Mouse (Mus musculus) sigmoid colon, adult 10 weeks (tissue): ENCODE measurements around the gene Hist1h4j. TPM values are rescaled to one million over a fixed set of nuclear protein-coding genes. Genes with fewer than 3 reads are reported as not detected.

Source experiments
- polyA plus RNA-seq: library from polyadenylated mRNA; stranded (reverse); fragments of 350-450 nt; fragmentation: Illumina TruSeq; extraction: RNeasy Lipid Tissue Mini Kit (QIAGEN cat#74804); gene quantifications from one replicate; pipeline ENCODE4 v1.2.3, GENCODE M21; 2014; ENCODE audit warnings: low read depth, low replicate concordance

Hist1h4j gene
- polyA plus RNA-seq, result 4.2 TPM

DNA sequence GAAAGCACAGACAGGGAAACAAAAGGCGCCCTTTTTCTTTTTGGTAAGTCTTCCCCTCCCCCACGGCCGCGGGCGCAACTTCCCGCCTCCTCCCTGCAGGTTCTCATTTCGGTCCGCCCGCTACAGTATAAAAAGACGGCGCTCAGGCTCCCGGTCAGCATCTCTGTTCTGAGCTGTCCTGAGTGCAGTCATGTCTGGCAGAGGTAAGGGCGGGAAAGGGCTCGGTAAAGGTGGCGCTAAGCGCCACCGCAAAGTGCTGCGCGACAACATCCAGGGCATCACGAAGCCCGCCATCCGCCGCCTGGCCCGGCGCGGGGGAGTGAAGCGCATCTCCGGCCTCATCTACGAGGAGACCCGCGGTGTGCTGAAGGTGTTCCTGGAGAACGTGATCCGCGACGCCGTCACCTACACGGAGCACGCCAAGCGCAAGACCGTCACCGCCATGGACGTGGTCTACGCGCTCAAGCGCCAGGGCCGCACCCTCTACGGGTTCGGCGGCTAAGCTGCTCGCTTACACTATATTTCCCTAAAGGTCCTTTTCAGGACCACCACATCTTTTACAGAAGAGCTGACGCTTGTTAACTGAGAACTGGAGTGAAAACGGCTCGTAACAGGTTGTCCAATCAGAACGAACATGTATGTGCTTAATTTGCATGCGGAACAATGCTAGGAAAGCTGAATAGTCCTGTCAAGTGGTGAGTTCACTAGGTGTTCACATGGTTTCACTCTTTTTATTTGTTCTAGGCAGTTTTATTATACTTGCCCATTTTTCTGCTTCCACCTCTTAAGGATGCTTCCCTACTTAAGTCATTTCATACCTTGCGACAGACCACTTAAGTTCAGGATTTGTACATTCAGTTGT is at the start of gene Hist1h4j:
Gene Hist1h4j, plus strand, starts transcription at position 159 of the 862 bp plus-strand sequence.

GRCm38 (mm10) chr13:21697811-21698210 is 37.1 kb upstream of the Hist1h4j start, which contains the start of gene Olfr1359:
Olfr1359 (plus strand) TSS chr13:21698111.

GRCm38 (mm10) chr13:21715864-21716539 is 18.9 kb upstream of the Hist1h4j start, which contains the start of the genes Hist1h2bl and Hist1h2ai:
Hist1h2bl (minus strand) TSS chr13:21716143.
Hist1h2ai (plus strand) TSS chr13:21716422.

GRCm38 (mm10) chr13:21717397-21718357 is 17.2 kb upstream of the Hist1h4j start, which contains the start of gene Hist1h3h:
Hist1h3h (plus strand) TSS chr13:21717659.

DNA sequence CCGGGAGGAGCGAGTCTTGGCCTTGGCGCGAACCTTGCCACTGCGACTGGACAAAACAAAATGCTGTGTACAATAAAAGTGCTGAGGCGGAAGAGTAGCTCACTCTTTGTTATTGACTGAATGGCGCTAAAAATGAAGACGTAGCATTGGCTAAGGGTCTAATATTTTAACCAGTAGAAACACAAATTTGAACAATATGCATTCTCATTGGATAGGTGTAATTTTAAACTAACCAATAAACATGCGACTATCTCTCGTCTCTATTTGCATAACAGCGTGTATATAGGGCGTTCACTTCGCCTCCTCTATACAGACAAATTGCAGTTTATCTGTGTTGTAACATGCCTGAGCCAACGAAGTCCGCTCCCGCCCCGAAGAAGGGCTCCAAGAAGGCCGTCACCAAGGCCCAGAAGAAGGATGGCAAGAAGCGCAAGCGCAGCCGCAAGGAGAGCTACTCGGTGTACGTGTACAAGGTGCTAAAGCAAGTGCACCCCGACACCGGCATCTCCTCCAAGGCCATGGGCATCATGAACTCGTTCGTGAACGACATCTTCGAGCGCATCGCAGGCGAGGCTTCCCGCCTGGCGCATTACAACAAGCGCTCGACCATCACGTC is 13.0 kb upstream of the Hist1h4j start, which contains the start of gene Hist1h2bm:
Gene Hist1h2bm, plus strand, starts transcription at position 288 of the 616 bp plus-strand sequence.

GRCm38 (mm10) chr13:21750159-21751017 is 15.5 kb downstream of the Hist1h4j start, which contains the start of gene Hist1h4k:
Hist1h4k (minus strand) TSS chr13:21750505.

GRCm38 (mm10) chr13:21753524-21754285 is 18.8 kb downstream of the Hist1h4j start, which contains the start of the genes Hist1h2ak and Hist1h2bn:
Hist1h2ak (minus strand) TSS chr13:21753827.
Hist1h2bn (plus strand) TSS chr13:21754123.

GRCm38 (mm10) chr13:21779767-21780731 is 45.2 kb downstream of the Hist1h4j start, which contains the start of gene Hist1h1b:
Hist1h1b (minus strand) TSS chr13:21780625.

GRCm38 (mm10) chr13:21783255-21783617 is 48.4 kb downstream of the Hist1h4j start, which contains the start of gene Hist1h3i:
Hist1h3i (minus strand) TSS chr13:21783370.

Other genes starting within 250 kb of the Hist1h4j start
- gene AK157302, start 239.8 kb upstream of the Hist1h4j start, polyA plus RNA-seq, result 4.5 TPM
- gene Gm11273, start 233.6 kb upstream of the Hist1h4j start, polyA plus RNA-seq, result not detected
- gene Zkscan8, start 203.9 kb upstream of the Hist1h4j start, polyA plus RNA-seq, result 33.2 TPM
- gene Olfr1366, start 192.3 kb upstream of the Hist1h4j start, polyA plus RNA-seq, result not detected
- gene Olfr1535, start 175.2 kb upstream of the Hist1h4j start, polyA plus RNA-seq, result not detected
- gene Olfr1364, start 153.3 kb upstream of the Hist1h4j start, polyA plus RNA-seq, result not detected
- gene Olfr1362, start 121.0 kb upstream of the Hist1h4j start, polyA plus RNA-seq, result not detected
- gene Olfr11, start 92.5 kb upstream of the Hist1h4j start, polyA plus RNA-seq, result not detected
- not detected for gene Olfr1361, start 71.7 kb upstream of the Hist1h4j start, polyA plus RNA-seq
- not detected for gene Olfr1360, start 57.7 kb upstream of the Hist1h4j start, polyA plus RNA-seq
- gene Olfr1359, start 37.0 kb upstream of the Hist1h4j start, polyA plus RNA-seq, result not detected
- not detected for gene Hist1h2bl, start 18.9 kb upstream of the Hist1h4j start, polyA plus RNA-seq
- gene Hist1h2ai, start 18.6 kb upstream of the Hist1h4j start, polyA plus RNA-seq, result not detected
- not detected for gene Hist1h3h, start 17.4 kb upstream of the Hist1h4j start, polyA plus RNA-seq
- gene Hist1h2bm, start 13.0 kb upstream of the Hist1h4j start, polyA plus RNA-seq, result not detected
- not detected for gene Hist1h4k, start 15.4 kb downstream of the Hist1h4j start, polyA plus RNA-seq
- not detected for gene Hist1h2ak, start 18.8 kb downstream of the Hist1h4j start, polyA plus RNA-seq
- gene Hist1h2bn, start 19.1 kb downstream of the Hist1h4j start, polyA plus RNA-seq, result not detected
- not detected for gene Hist1h1b, start 45.6 kb downstream of the Hist1h4j start, polyA plus RNA-seq
- not detected for gene Hist1h3i, start 48.3 kb downstream of the Hist1h4j start, polyA plus RNA-seq
- not detected for gene Hist1h2an, start 52.2 kb downstream of the Hist1h4j start, polyA plus RNA-seq
- gene Hist1h2bp, start 52.4 kb downstream of the Hist1h4j start, polyA plus RNA-seq, result not detected
- gene Hist1h2bq, start 75.1 kb downstream of the Hist1h4j start, polyA plus RNA-seq, result 1.1 TPM
- gene Hist1h2ao, start 75.4 kb downstream of the Hist1h4j start, polyA plus RNA-seq, result not detected
- not detected for gene Hist1h4m, start 76.7 kb downstream of the Hist1h4j start, polyA plus RNA-seq
- not detected for gene Hist1h4n, start 97.1 kb downstream of the Hist1h4j start, polyA plus RNA-seq
- gene Hist1h2ap, start 98.4 kb downstream of the Hist1h4j start, polyA plus RNA-seq, result not detected
- 5.3 TPM for gene Hist1h2br, start 98.7 kb downstream of the Hist1h4j start, polyA plus RNA-seq
- gene Zfp184, start 210.0 kb downstream of the Hist1h4j start, polyA plus RNA-seq, result 1.9 TPM
- not detected for gene Pom121l2, start 246.1 kb downstream of the Hist1h4j start, polyA plus RNA-seq